Mouse (Mus musculus) intestine, embryonic 15.5 days (tissue): ENCODE measurements around the gene Zc3h13. TPM values are rescaled to one million over a fixed set of nuclear protein-coding genes. Genes with fewer than 3 reads are reported as not detected.

Experiments
- ATAC-seq: fragments of 200-750 bp; cut with Nextera tagmentation; 2 replicates; pipeline ENCODE4 v1.8.0; 2017; ENCODE audit warnings: moderate TSS enrichment, moderate library complexity
- H3K27ac ChIP-seq: fragments of 300-500 bp; sonication (generic); 2 replicates; pipeline ENCODE4 v1.5.1; 2015; ENCODE audit warnings: mild to moderate bottlenecking, inconsistent platforms
- H3K27me3 ChIP-seq: fragments of 300-500 bp; sonication (generic); replicated peaks from 2 replicates; pipeline ENCODE4 v1.6.1; 2015; ENCODE audit warnings: inconsistent platforms
- H3K36me3 ChIP-seq: fragments of 300-500 bp; sonication (generic); 2 replicates; pipeline ENCODE4 v1.6.1; 2015; ENCODE audit warnings: inconsistent platforms
- H3K4me1 ChIP-seq: fragments of 300-500 bp; sonication (generic); replicated peaks from 2 replicates; pipeline ENCODE4 v1.6.1; 2015; ENCODE audit warnings: inconsistent platforms
- H3K4me2 ChIP-seq: fragments of 300-500 bp; sonication (generic); replicated peaks from 2 replicates; pipeline ENCODE4 v1.6.1; 2015; ENCODE audit warnings: mild to moderate bottlenecking, inconsistent platforms
- H3K4me3 ChIP-seq: fragments of 300-500 bp; sonication (generic); replicated peaks from 2 replicates; pipeline ENCODE4 v1.5.1; 2015; ENCODE audit warnings: inconsistent platforms
- H3K9ac ChIP-seq: fragments of 300-500 bp; sonication (generic); 2 replicates; pipeline ENCODE4 v1.6.1; 2015; ENCODE audit warnings: inconsistent platforms
- H3K9me3 ChIP-seq: fragments of 300-500 bp; sonication (generic); 2 replicates; pipeline ENCODE4 v1.6.1; 2016; ENCODE audit warnings: inconsistent platforms
- WGBS: fragments of 180-500 bp; shearing (Covaris S2); methylation state at CpG from one replicate; pipeline ENCODE4 v1.1.7; 2015; 5-methylcytosine and 5-hydroxymethylcytosine counted together
- polyA plus RNA-seq: library from polyadenylated mRNA; unstranded; fragments of >200 nt; fragmentation: Nextera tagmentation; extraction: Ambion mirVana; gene quantifications from 2 replicates; pipeline ENCODE4 v1.2.1, GENCODE M21; 2015

Gene Zc3h13
- polyA plus RNA-seq, 1 experiment from 2014 or later, result 26.8 TPM

GRCm38 (mm10) chr14:75280406-75280805 is 3.8 kb upstream of the Zc3h13 start:
- peaks cover under 1% of the 10 kb centered on the region; the same call in 1 of the 2 replicates for H3K4me1 ChIP-seq
- H3K27ac ChIP-seq, result no peak overlapping the region
- H3K36me3 ChIP-seq, result no peaks in the 10 kb centered on the region
- no peaks in the 10 kb centered on the region for H3K9me3 ChIP-seq
- WGBS, result 62% methylated on average over 5 of the region's 5 CpGs
- H3K27me3 ChIP-seq, result no peaks in the 10 kb centered on the region
- ATAC-seq, result no peak
- H3K4me3 ChIP-seq, result no peak overlapping the region
- no peak overlapping the region for H3K4me2 ChIP-seq
- no peak overlapping the region for H3K9ac ChIP-seq

DNA sequence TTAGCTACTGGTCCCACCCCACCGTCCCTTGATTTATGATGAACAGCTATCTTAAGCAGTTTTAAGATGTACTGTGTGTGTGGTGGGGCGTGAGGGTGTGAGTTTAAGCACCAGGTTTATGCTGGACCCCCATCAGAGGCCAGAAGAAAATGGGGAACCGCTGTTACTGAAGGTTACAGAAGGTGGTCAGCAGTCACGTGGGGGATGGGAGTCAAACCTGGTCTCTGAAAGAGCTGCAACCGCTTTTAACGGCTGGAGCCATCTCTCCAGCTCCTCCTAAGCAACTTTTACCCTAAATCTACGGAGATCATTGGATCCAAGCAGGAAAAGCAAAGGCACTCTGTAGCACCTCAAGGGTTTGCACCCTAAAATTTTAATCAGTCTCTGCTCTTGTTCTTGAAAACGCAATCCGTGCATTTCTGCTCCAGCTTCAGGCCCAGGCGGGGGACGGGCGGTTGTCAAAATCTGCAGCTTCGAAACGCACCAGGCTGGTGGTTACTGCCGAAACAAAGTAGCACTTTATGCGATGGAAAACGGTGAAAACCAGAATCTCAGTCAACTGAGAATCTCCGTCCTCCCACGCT is 472 bp upstream of the Zc3h13 start:
- Histone ChIP-seq H3K27ac (no peak overlapping the region), H3K4me3 (peak overlapping the region; percentile 97), H3K9ac (peak overlapping the region; percentile 59), H3K36me3 (no peaks in the 10 kb centered on the region), H3K4me2 (peak overlapping the region; percentile 66), H3K4me1 (peaks cover 2% of the 10 kb centered on the region; the same call in 1 of the 2 replicates), H3K9me3 (no peaks in the 10 kb centered on the region), H3K27me3 (no peaks in the 10 kb centered on the region)
- peak; percentile 24 for ATAC-seq
- WGBS, result 4% methylated on average over 19 of the region's 19 CpGs

- no peaks in the 10 kb centered on the region for H3K4me1 ChIP-seq
- no peak overlapping the region for H3K4me2 ChIP-seq
- H3K4me3 ChIP-seq, result no peak overlapping the region
- ATAC-seq, result no peak
- no peak overlapping the region for H3K27ac ChIP-seq
- no peak overlapping the region for H3K9ac ChIP-seq
- no peaks in the 10 kb centered on the region for H3K9me3 ChIP-seq
- H3K36me3 ChIP-seq, result no peaks in the 10 kb centered on the region
- 97% methylated on average over 1 of the region's 1 CpGs for WGBS
- H3K27me3 ChIP-seq, result no peaks in the 10 kb centered on the region
Measured at GRCm38 (mm10) chr14:75301081-75301480, 16.9 kb downstream of the Zc3h13 start.

- H3K9ac ChIP-seq, result no peak overlapping the region
- WGBS, result 31% methylated on average over 5 of the region's 5 CpGs
- H3K27ac ChIP-seq, result no peak overlapping the region
- H3K9me3 ChIP-seq, result no peaks in the 10 kb centered on the region
- H3K36me3 ChIP-seq, result no peaks in the 10 kb centered on the region
- H3K4me1 ChIP-seq, result no peaks in the 10 kb centered on the region
- H3K4me2 ChIP-seq, result no peak overlapping the region
- H3K27me3 ChIP-seq, result no peaks in the 10 kb centered on the region
- ATAC-seq, result no peak
- no peak overlapping the region for H3K4me3 ChIP-seq
Measured at GRCm38 (mm10) chr14:75303807-75304206, 19.6 kb downstream of the Zc3h13 start.

- Histone ChIP-seq H3K4me3 (no peak overlapping the region), H3K4me1 (no peaks in the 10 kb centered on the region), H3K9ac (no peak overlapping the region), H3K4me2 (no peak overlapping the region), H3K36me3 (no peaks in the 10 kb centered on the region), H3K27ac (no peak overlapping the region), H3K27me3 (no peaks in the 10 kb centered on the region), H3K9me3 (no peaks in the 10 kb centered on the region)
- ATAC-seq, result no peak
Measured at GRCm38 (mm10) chr14:75307855-75308254, 23.7 kb downstream of the Zc3h13 start.

DNA sequence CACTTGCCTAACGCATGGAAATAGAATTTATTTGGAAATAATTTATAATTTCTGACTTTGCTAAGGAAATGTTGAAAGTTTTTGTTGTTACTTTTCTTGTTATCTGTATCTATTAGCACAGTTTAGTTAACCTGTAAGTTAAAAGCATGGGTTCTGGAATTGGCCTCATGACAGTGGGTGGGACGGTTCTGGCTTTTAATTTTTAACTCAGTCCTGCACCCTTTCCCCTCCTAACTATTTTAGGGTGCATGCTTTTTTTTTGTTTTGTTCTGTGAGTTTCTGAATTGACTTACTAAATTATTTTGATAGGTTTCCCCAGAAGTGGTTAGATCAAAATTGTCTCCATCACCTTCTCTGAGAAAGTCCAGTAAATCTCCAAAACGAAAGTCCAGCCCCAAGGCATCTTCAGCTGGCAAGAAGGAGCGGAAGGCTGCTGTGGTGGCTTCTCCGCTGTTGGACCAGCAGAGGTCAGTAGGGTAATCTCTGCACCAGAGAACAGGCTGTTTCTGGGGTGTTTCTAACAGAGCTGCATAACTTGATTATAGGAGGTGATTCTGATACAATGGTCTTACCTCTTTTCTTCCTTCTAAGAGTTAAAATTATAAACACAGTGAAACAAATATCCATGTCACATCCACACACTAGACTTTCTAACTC is 25.3 kb downstream of the Zc3h13 start:
- no peak for ATAC-seq
- no peak overlapping the region for H3K4me3 ChIP-seq
- H3K4me1 ChIP-seq, result no peaks in the 10 kb centered on the region
- H3K9me3 ChIP-seq, result no peaks in the 10 kb centered on the region
- H3K9ac ChIP-seq, result no peak overlapping the region
- WGBS, result 66% methylated on average over 5 of the region's 5 CpGs
- no peak overlapping the region for H3K4me2 ChIP-seq
- no peaks in the 10 kb centered on the region for H3K36me3 ChIP-seq
- H3K27me3 ChIP-seq, result no peaks in the 10 kb centered on the region
- H3K27ac ChIP-seq, result no peak overlapping the region

DNA sequence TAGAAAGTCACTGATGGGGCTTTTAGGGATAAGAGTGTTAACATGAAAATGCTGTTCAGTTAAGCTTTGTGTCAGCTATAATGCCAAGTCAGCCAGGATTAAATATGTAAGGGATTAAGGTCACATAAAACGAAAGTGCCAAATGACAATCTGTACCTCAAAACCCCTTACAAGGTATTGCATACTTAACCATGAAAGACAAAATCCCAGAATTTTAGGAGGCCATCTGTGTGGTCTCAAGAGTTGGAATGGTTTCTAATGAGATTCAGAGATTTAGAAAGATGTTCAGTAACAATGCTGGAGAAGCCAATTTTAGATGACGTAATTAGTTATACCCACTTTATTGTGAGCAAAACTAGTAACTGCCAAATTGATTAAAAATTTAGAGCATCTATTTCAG is 30.3 kb downstream of the Zc3h13 start:
- Histone ChIP-seq H3K27ac (no peak overlapping the region), H3K27me3 (no peaks in the 10 kb centered on the region), H3K9me3 (no peaks in the 10 kb centered on the region), H3K4me2 (no peak overlapping the region), H3K4me3 (no peak overlapping the region), H3K9ac (no peak overlapping the region), H3K4me1 (no peaks in the 10 kb centered on the region), H3K36me3 (no peaks in the 10 kb centered on the region)
- no peak for ATAC-seq
- 95% methylated on average over 2 of the region's 2 CpGs for WGBS

DNA sequence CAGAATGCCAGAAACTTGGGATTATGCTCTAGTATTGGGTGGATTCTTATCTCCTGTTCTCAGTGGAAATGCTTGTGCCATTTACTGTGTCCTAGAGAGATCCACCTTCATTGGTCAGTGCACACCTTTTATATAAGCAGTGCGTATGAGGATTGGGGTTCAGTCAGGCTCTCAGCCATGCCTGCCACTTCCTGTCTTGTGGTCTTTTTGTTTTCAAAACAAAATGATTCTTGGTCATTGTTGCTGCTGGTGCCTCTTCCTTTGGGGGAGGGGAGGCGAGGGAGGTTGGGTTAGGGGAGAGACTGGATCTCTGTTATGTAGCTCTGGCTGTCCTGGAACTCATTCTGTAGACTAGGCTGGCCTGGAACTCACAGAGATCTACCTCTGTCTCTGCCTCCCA is 34.6 kb downstream of the Zc3h13 start:
- H3K27ac ChIP-seq, result no peak overlapping the region
- H3K36me3 ChIP-seq, result peaks cover 8% of the 10 kb centered on the region
- no peaks in the 10 kb centered on the region for H3K9me3 ChIP-seq
- H3K4me3 ChIP-seq, result no peak overlapping the region
- H3K4me1 ChIP-seq, result no peaks in the 10 kb centered on the region
- H3K27me3 ChIP-seq, result no peaks in the 10 kb centered on the region
- H3K9ac ChIP-seq, result no peak overlapping the region
- WGBS, result 92% methylated on average over 2 of the region's 2 CpGs
- no peak overlapping the region for H3K4me2 ChIP-seq
- ATAC-seq, result no peak

DNA sequence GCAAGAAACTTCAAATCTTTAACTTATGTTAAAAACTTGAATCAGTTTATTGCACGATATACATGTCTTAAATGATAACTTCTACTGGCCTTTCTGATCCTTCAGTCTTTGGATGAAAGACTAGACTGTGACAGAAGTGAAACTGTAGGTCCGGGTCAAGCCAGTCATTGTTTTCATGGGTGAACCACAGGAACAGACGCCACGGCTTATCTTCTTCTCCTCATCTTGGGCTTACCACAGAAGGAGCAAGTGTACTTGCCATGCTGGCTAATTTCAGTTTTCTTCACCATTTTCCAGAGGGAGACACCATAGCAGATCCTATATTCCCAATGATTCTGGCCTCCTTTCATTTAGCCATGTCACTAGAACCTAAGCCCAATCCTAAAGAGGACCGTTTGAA is 36.1 kb downstream of the Zc3h13 start:
- Histone ChIP-seq H3K4me3 (no peak overlapping the region), H3K9me3 (no peaks in the 10 kb centered on the region), H3K36me3 (peaks cover 9% of the 10 kb centered on the region), H3K27me3 (no peaks in the 10 kb centered on the region), H3K4me2 (no peak overlapping the region), H3K4me1 (no peaks in the 10 kb centered on the region), H3K27ac (no peak overlapping the region), H3K9ac (no peak overlapping the region)
- ATAC-seq, result no peak
- 90% methylated on average over 5 of the region's 5 CpGs for WGBS

GRCm38 (mm10) chr14:75323354-75323753 is 39.2 kb downstream of the Zc3h13 start:
- H3K36me3 ChIP-seq, result peaks cover 11% of the 10 kb centered on the region

DNA sequence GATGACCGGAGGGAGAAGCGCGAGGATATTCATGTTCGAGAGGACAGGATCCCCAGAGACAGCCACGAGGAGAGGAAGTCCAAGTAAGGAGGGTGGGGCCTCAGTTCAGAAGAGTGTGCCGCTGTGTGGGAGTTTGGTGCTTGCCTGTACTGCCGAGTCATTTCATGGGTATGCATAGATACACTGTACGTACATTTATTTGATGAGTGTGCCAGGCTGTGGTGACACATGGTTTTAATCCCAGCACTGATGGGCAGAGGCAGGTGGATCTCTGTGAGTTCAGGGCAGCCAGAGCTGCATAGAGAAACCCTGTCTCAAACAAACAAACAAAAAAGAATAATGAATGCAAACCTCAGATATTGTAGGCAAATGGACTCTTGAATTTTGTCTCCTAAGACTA is 43.9 kb downstream of the Zc3h13 start:
- Histone ChIP-seq H3K36me3 (peaks cover 23% of the 10 kb centered on the region), H3K9me3 (no peaks in the 10 kb centered on the region), H3K9ac (no peak overlapping the region), H3K27me3 (no peaks in the 10 kb centered on the region), H3K4me3 (no peak overlapping the region), H3K4me1 (no peaks in the 10 kb centered on the region), H3K4me2 (no peak overlapping the region), H3K27ac (no peak overlapping the region)
- 82% methylated on average over 8 of the region's 8 CpGs for WGBS
- ATAC-seq, result no peak

More at GRCm38 (mm10) chr14:75323354-75323753, 39.2 kb downstream of the Zc3h13 start:
- Histone ChIP-seq H3K9ac (no peak overlapping the region), H3K27ac (no peak overlapping the region), H3K4me2 (no peak overlapping the region), H3K27me3 (no peaks in the 10 kb centered on the region), H3K4me3 (no peak overlapping the region), H3K4me1 (no peaks in the 10 kb centered on the region), H3K9me3 (no peaks in the 10 kb centered on the region)
- ATAC-seq, result no peak
- WGBS, result 96% methylated on average over 32 of the region's 32 CpGs

DNA sequence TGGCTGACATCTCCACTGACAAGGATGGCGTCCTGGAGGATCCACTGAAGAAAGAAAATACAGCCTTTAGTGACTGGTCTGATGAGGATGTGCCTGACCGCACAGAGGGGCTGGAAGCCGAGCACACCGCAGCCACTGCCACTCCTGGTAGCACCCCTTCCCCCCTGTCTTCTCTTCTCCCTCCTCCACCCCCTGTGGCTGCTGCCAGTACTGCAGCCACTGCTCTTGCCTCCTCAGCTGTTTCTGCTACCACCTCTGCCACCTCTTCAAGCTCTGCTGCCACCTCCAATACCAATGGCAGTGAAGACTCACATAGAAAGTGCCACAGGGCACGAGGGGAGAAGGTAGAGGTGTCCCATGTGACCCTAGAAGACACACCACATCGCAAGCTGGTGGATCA is 46.4 kb downstream of the Zc3h13 start:
- Histone ChIP-seq H3K27ac (no peak overlapping the region), H3K4me2 (no peak overlapping the region), H3K4me1 (no peaks in the 10 kb centered on the region), H3K36me3 (peaks cover 20% of the 10 kb centered on the region), H3K9me3 (no peaks in the 10 kb centered on the region), H3K9ac (no peak overlapping the region), H3K4me3 (no peak overlapping the region), H3K27me3 (no peaks in the 10 kb centered on the region)
- no peak for ATAC-seq
- WGBS, result 92% methylated on average over 6 of the region's 6 CpGs

GRCm38 (mm10) chr14:75334321-75334720 is 50.1 kb downstream of the Zc3h13 start:
- no peak overlapping the region for H3K9ac ChIP-seq

More at GRCm38 (mm10) chr14:75334321-75334720, 50.1 kb downstream of the Zc3h13 start:
- Histone ChIP-seq H3K4me3 (no peak overlapping the region), H3K4me2 (no peak overlapping the region), H3K36me3 (peaks cover 23% of the 10 kb centered on the region), H3K4me1 (no peaks in the 10 kb centered on the region), H3K27me3 (no peaks in the 10 kb centered on the region), H3K9me3 (no peaks in the 10 kb centered on the region), H3K27ac (no peak overlapping the region)
- no peak for ATAC-seq
- WGBS, result 93% methylated on average over 4 of the region's 4 CpGs
